In the genomic region with DNA sequence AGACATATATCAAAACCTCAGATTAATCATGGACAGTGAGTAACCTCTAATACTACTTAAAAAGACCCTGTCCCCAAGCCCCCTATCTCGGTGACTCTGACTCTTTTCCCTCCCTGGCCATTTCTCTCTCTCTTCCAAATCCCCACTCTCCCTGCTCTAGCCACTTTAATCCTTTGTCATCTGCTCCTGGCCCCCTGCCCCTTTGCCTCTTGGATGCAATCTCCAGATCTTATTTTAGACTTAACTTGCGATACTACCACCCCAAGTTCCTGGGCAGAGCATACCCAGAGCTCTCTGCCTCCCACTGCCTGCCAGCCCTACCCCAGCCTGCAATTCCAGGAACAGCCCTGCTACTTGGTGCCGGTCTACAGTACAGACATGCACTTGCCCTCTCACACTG, we compare ENCODE assay signal across 26 mouse cellular contexts.
DNase-seq lines count a peak whose midpoint lies in the region; ATAC-seq and TF ChIP-seq lines count a peak whose summit lies in the region.
"Had no signal": no experiment of that assay in that cellular context is flagged by ENCODE, and none has a peak within 500 bp of the region (broad histone marks: within the 10 kb centered on the region; RNA-seq: fewer than 3 reads in every experiment).

No protein-coding gene starts in this region.

- peak; percentile 64 to 82 for DNase-seq in cerebellum, postnatal 10 days
- DNase-seq in cerebellum, adult 8-10 months = no peak
- peak; percentile 21 for DNase-seq in gastrocnemius, adult 2 months
- no peak for DNase-seq in gastrocnemius, postnatal 36 days
- DNase-seq in heart, adult 11 months = peak; percentile 64
- no peak for DNase-seq in heart, adult 18-20 months
- no peak for DNase-seq in midbrain, embryonic 10.5 days (ENCODE audit: low spot score)
- no peak for DNase-seq in midbrain, postnatal 0 days (ENCODE audit: low spot score)
- DNase-seq: adrenal gland, adult 8-10 months; adrenal gland, postnatal 25 days; cerebellum, adult 2 months; cerebellum, postnatal 36 days; embryo, embryonic 11 days; gastrocnemius, postnatal 25 days; heart, postnatal 10 days; heart, postnatal 36 days; kidney, adult 2 months had no signal

- no peaks in the 10 kb centered on the region for H3K4me1 ChIP-seq in midbrain, embryonic 10.5 days
- H3K4me1 ChIP-seq in midbrain, postnatal 0 days (ENCODE audit: insufficient read depth, low read length) = no peaks in the 10 kb centered on the region
- H3K4me1 ChIP-seq: forebrain, embryonic 13.5 days; heart, embryonic 12.5 days; heart, embryonic 15.5 days; hindbrain, embryonic 12.5 days; hindbrain, embryonic 15.5 days had no signal

- no peaks in the 10 kb centered on the region for H3K9me3 ChIP-seq in midbrain, embryonic 10.5 days (replicated peaks)
- no peaks in the 10 kb centered on the region for H3K9me3 ChIP-seq in midbrain, postnatal 0 days (ENCODE audit: low read length)
- H3K9me3 ChIP-seq: forebrain, embryonic 10.5 days; forebrain, embryonic 13.5 days; heart, embryonic 12.5 days; heart, embryonic 15.5 days; hindbrain, embryonic 12.5 days; hindbrain, embryonic 15.5 days had no signal

- 84% methylated on average over 3 of the region's 3 CpGs for WGBS in midbrain, embryonic 10.5 days
- WGBS in midbrain, postnatal 0 days = 77% methylated on average over 3 of the region's 3 CpGs

- no peak overlapping the region for H3K4me3 ChIP-seq in gastrocnemius, adult 2 months
- H3K4me3 ChIP-seq in midbrain, embryonic 10.5 days = no peak overlapping the region
- no peak overlapping the region for H3K4me3 ChIP-seq in midbrain, postnatal 0 days (ENCODE audit: low read depth, low read length)
- H3K4me3 ChIP-seq: forebrain, embryonic 10.5 days; forebrain, embryonic 13.5 days; heart, embryonic 12.5 days; heart, embryonic 15.5 days; hindbrain, embryonic 12.5 days; hindbrain, embryonic 15.5 days had no signal

- no peak for TF ChIP-seq CTCF in gastrocnemius, adult 2 months (IDR thresholded peaks at IDR 0.05)
- TF ChIP-seq CTCF in midbrain, postnatal 0 days (IDR thresholded peaks at IDR 0.05) = no peak

- no peak overlapping the region for H3K9ac ChIP-seq in midbrain, postnatal 0 days (replicated peaks; ENCODE audit: low read length, poor library complexity, severe bottlenecking)
- H3K9ac ChIP-seq: forebrain, embryonic 13.5 days; heart, embryonic 12.5 days; heart, embryonic 15.5 days; hindbrain, embryonic 12.5 days; hindbrain, embryonic 15.5 days had no signal

- no peak for ATAC-seq in midbrain, postnatal 0 days (ENCODE audit: low FRiP score)
- ATAC-seq: activated CD4-positive, CD25-positive, alpha-beta regulatory T cell, adult 4 months; forebrain, embryonic 13.5 days; forebrain, embryonic 16.5 days; intestine, postnatal 0 days had no signal

- H3K27me3 ChIP-seq in midbrain, embryonic 10.5 days (ENCODE audit: low read depth, poor library complexity, severe bottlenecking) = no peaks in the 10 kb centered on the region
- no peaks in the 10 kb centered on the region for H3K27me3 ChIP-seq in midbrain, postnatal 0 days (ENCODE audit: insufficient read depth, low read length)
- H3K27me3 ChIP-seq: forebrain, embryonic 13.5 days; heart, embryonic 12.5 days; heart, embryonic 15.5 days; hindbrain, embryonic 12.5 days; hindbrain, embryonic 15.5 days had no signal

- no peaks in the 10 kb centered on the region for H3K36me3 ChIP-seq in midbrain, embryonic 10.5 days
- H3K36me3 ChIP-seq in midbrain, postnatal 0 days (ENCODE audit: insufficient read depth, low read length) = no peaks in the 10 kb centered on the region
- H3K36me3 ChIP-seq: forebrain, embryonic 10.5 days; heart, embryonic 12.5 days; heart, embryonic 15.5 days; hindbrain, embryonic 12.5 days; hindbrain, embryonic 15.5 days had no signal

- no peak overlapping the region for H3K27ac ChIP-seq in gastrocnemius, adult 2 months
- H3K27ac ChIP-seq in midbrain, embryonic 10.5 days (replicated peaks) = peak overlapping the region; percentile 38
- H3K27ac ChIP-seq in midbrain, postnatal 0 days (ENCODE audit: low read depth, low read length) = no peak overlapping the region
- H3K27ac ChIP-seq: forebrain, embryonic 10.5 days; forebrain, embryonic 13.5 days; heart, embryonic 15.5 days; hindbrain, embryonic 12.5 days; hindbrain, embryonic 15.5 days had no signal

- intact Hi-C loops in gastrocnemius, adult 2 months (cut with DNase I) = no loop called here
- intact Hi-C loops in gastrocnemius, postnatal 36 days (cut with DNase I) = no loop called here

- no peak overlapping the region for H3K4me2 ChIP-seq in midbrain, postnatal 0 days (ENCODE audit: low read depth, low read length, poor library complexity, severe bottlenecking)
- H3K4me2 ChIP-seq: forebrain, embryonic 13.5 days; heart, embryonic 12.5 days; heart, embryonic 15.5 days; hindbrain, embryonic 12.5 days; hindbrain, embryonic 15.5 days had no signal

Comparison
In these comparisons a context has a peak if more than half of its experiments do, and no peak if none do; other contexts are left out.
1. DNase-seq: peak in cerebellum, postnatal 10 days (2 of 2), gastrocnemius, adult 2 months (single experiment) and heart, adult 11 months (single experiment); none in cerebellum, adult 8-10 months (single experiment), gastrocnemius, postnatal 36 days (0 of 2), heart, adult 18-20 months (0 of 2), midbrain, embryonic 10.5 days (single experiment) and midbrain, postnatal 0 days (single experiment).